Mouse (Mus musculus) naive thymus-derived CD4-positive, alpha-beta T cell, adult 2 months (primary cell): ENCODE results near the gene P2rx6.
A peak's percentile ranks its signal among the peaks of the same experiment; 100 is the strongest.

Experiments
- DNase-seq: peaks from one replicate; pipeline ENCODE4 v3.0.0-alpha.2; 2011; ENCODE audit warnings: low read depth

Gene P2rx6

DNA sequence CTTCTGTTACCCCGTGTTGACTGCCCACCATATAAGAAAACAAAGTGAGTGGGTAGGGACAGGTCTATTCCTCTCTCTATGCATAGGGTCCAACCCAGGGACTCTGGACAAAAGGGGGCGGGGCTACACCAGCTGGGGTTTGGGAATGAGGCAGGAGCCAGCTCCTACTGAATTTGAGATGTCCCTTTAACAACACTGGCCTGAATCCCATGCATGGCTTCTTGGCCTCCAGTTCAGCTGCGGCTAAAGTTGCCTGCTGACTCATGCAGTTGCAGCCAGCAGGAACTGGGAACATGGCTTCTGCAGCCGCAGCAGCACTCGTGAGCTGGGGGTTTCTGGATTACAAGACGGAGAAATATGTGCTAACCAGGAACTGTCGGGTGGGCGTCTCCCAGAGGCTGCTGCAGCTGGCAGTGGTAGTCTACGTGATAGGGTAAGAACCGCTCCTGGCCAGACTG lies at the start of gene P2rx6:
TSS of gene P2rx6 (plus strand) at position 135 of the 458 bp plus-strand sequence.
- DNase-seq = no peak

- DNase-seq = no peak
Measured at GRCm38 (mm10) chr16:17518910-17519309, 42.8 kb upstream of the P2rx6 start.

- DNase-seq = no peak
Measured at GRCm38 (mm10) chr16:17524156-17524555, 37.5 kb upstream of the P2rx6 start.

DNA sequence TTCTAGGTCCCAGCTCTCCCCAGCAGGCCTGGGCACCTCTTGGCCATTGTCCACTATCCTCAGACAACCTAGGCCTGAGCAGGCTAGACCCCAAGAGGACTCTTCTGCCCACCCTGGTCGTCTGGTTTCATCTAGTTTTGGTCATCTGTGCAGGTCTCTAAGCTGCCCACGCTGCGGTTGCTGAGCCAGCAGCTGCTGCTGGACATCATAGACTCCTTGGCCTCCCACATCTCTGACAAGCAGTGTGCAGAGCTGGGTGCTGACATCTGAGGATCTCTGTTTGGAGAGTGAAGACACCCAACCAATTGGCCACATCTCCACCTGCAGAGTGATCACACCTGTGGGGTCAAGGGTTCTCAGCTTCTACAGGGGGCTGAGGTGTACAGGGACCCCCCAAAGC lies 36.2 kb upstream of the P2rx6 start:
- DNase-seq = no peak

DNA sequence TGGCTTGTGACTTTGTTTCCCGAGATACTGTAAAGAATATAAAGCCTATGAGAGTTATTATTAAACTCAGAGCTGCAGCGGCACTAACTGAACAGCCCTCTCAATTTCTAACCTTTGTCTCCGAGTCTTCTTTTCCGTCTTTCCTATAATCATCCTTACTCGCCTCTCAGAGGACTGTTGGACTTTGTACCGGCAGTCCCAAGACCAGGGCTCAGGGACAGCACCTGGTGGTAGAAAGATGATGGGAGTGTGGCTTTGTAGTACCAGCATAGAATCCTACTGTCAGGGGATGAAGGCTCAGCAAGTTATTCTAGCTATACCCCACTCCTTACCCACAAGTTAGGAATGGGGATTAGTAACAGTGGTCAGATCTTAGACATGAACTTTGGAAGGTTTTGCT lies 35.5 kb upstream of the P2rx6 start:
- no peak for DNase-seq

GRCm38 (mm10) chr16:17527606-17528005 lies 34.1 kb upstream of the P2rx6 start:
- no peak for DNase-seq

GRCm38 (mm10) chr16:17528276-17528675 lies 33.4 kb upstream of the P2rx6 start:
- no peak for DNase-seq

GRCm38 (mm10) chr16:17529981-17530586 lies 31.6 kb upstream of the P2rx6 start:
- DNase-seq = no peak

- DNase-seq = peak; percentile 98
Measured at GRCm38 (mm10) chr16:17530640-17531288, 30.9 kb upstream of the P2rx6 start, which contains the start of gene Thap7. Gene Thap7 (minus strand): TSS chr16:17531136.

GRCm38 (mm10) chr16:17532271-17532670 lies 29.4 kb upstream of the P2rx6 start:
- no peak for DNase-seq

GRCm38 (mm10) chr16:17532676-17533329 lies 28.9 kb upstream of the P2rx6 start:
- DNase-seq = no peak

GRCm38 (mm10) chr16:17536584-17536983 lies 25.1 kb upstream of the P2rx6 start:
- no peak for DNase-seq

GRCm38 (mm10) chr16:17542632-17543031 lies 19.1 kb upstream of the P2rx6 start:
- DNase-seq = no peak

GRCm38 (mm10) chr16:17552837-17553236 lies 8.8 kb upstream of the P2rx6 start:
- DNase-seq = no peak

GRCm38 (mm10) chr16:17553910-17554685 lies 7.6 kb upstream of the P2rx6 start:
- peak; percentile 90 for DNase-seq

GRCm38 (mm10) chr16:17554702-17555101 lies 7.0 kb upstream of the P2rx6 start:
- peak; percentile 20 for DNase-seq

- DNase-seq = no peak
Measured at GRCm38 (mm10) chr16:17556180-17556579, 5.5 kb upstream of the P2rx6 start.

GRCm38 (mm10) chr16:17556907-17557306 lies 4.8 kb upstream of the P2rx6 start:
- no peak for DNase-seq

- peak; percentile 78 for DNase-seq
Measured at GRCm38 (mm10) chr16:17557947-17558480, 3.7 kb upstream of the P2rx6 start.

- DNase-seq = no peak
Measured at GRCm38 (mm10) chr16:17558811-17559210, 2.9 kb upstream of the P2rx6 start.

GRCm38 (mm10) chr16:17559396-17560027 lies 2.2 kb upstream of the P2rx6 start:
- no peak for DNase-seq
